Mouse (Mus musculus) E14TG2a.4 (cell line): ENCODE results near the gene Nucks1.
"Not testable (repeated sequence)": the region's sequence is repeated elsewhere in the genome, so short reads cannot be mapped to it uniquely, and the experiment has no call there.

ENCODE experiments used
- H3K27me3 ChIP-seq: 2 replicates; pipeline ENCODE4 v1.6.1; 2014; ENCODE audit warnings: low read length, control low read depth; ENCODE audit not compliant: insufficient read depth
- H3K36me3 ChIP-seq: 2 replicates; pipeline ENCODE4 v1.6.1; 2014; ENCODE audit warnings: low read length, control low read depth; ENCODE audit not compliant: insufficient read depth
- H3K4me1 ChIP-seq: replicated peaks from 2 replicates; pipeline ENCODE4 v1.6.1; 2014; ENCODE audit warnings: low read depth, low read length, control low read depth
- H3K4me3 ChIP-seq: replicated peaks from 2 replicates; pipeline ENCODE4 v1.5.1; 2014; ENCODE audit warnings: mild to moderate bottlenecking, low read length
- H3K9me3 ChIP-seq: 2 replicates; pipeline ENCODE4 v1.6.1; 2014; ENCODE audit warnings: low read length, control low read depth
- CTCF ChIP-seq: conservative IDR thresholded peaks from 2 replicates; pipeline ENCODE4 v1.5.1; 2014; ENCODE audit warnings: low read length
- NANOG ChIP-seq: IDR thresholded peaks from 2 replicates; pipeline ENCODE4 v1.6.1; 2014; ENCODE audit warnings: borderline replicate concordance, low read length, mixed read lengths
- POU5F1 ChIP-seq: IDR thresholded peaks from 2 replicates; pipeline ENCODE4 v1.6.1; 2014; ENCODE audit warnings: low read length, borderline replicate concordance

Nucks1 gene

DNA sequence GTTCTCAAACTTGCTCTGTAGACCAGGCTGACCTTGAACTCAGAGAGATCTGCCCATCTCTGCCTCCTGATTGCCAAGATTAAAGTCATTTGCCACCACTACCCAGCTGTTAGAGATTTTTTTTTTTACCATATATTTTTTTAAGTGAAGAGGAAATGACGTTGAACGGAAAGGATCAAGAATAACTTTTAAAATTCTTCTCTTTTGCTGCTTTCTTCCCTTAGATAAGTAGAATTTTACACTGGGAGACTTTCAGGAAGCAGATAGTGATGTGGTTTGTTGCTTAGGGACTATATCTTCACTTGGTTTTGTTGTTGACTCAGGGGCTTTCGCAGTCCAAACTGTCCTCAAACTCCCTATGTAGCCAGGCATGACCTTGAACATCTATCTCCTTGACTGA lies 1.9 kb upstream of the Nucks1 start:
- Histone ChIP-seq H3K27me3 (no peaks in the 10 kb centered on the region), H3K36me3 (peaks cover 7% of the 10 kb centered on the region), H3K4me1 (peaks cover 59% of the 10 kb centered on the region), H3K4me3 (no peak overlapping the region), H3K9me3 (no peaks in the 10 kb centered on the region)
- TF ChIP-seq POU5F1, result no peak
- TF ChIP-seq CTCF, result no peak
- TF ChIP-seq NANOG, result no peak

DNA sequence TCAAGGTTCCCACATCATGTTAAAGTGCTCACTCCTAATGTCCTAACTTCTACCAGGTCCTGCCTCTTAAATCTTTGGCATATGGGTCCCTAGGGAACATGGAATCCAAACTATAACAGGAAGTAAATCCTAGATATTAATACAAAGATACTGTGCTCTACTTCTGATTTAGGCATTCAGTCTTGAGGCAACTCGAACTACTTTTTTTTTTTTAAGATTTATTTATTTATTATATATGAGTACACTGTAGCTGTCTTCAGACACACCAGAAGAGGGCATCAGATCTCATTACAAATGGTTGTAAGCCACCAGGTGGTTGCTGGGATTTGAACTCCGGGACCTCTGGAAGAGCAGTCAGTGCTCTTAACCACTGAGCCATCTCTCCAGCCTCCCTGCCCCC lies 1.1 kb upstream of the Nucks1 start:
- H3K4me3 ChIP-seq, H3K9me3 ChIP-seq, H3K27me3 ChIP-seq: not testable (repeated sequence)
- Histone ChIP-seq H3K36me3 (peaks cover 12% of the 10 kb centered on the region), H3K4me1 (peaks cover 60% of the 10 kb centered on the region)

DNA sequence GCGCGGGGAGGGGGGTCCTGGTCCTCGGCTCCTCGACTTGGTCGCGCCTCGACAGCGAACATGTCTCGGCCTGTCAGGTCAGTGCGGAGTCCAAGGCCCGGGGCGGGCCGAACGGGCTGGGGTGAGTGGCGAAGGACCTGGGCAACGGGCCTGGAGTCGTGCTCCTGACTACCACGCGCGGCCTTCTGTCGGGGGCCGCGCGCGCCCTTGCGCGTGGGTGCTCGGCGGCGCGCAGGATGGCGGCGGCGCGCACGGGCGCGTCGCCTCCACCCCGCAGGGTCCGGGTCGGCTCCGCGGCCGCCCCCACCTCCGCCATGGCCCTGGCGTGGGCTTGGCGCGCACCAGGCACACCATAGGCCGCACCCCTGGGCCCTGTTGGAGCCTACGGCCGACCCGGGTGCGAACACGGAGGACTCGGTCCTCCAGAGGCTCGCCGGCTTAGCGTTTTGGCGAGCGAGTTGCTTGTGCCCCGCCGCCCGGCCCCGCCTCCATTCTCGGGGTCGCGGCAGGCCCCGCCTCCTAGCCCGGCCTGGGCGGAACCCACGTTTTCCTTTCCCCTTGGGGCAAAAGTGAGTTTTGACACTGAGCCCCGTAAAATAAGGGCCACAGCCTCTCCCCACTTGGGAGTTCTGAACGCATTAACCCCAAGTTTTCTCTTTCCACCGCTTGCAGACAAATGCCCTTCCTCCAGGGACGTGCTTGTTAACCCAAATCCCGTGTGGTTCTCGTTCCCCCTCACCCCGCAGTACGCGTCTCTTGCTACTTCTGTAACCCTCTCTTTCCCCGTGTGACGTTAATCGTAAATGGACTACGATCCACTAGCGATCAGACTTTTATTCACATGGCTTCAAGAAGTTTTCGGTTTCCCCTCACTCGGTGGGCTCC lies 582 bp downstream of the Nucks1 start:
- TF ChIP-seq CTCF (no peak), NANOG (no peak), POU5F1 (no peak)
- H3K27me3 ChIP-seq, result no peaks in the 10 kb centered on the region
- peaks cover 28% of the 10 kb centered on the region for H3K36me3 ChIP-seq
- no peaks in the 10 kb centered on the region for H3K9me3 ChIP-seq
- H3K4me3 ChIP-seq, result peak overlapping the region; percentile 92
- H3K4me1 ChIP-seq, result peaks cover 65% of the 10 kb centered on the region

DNA sequence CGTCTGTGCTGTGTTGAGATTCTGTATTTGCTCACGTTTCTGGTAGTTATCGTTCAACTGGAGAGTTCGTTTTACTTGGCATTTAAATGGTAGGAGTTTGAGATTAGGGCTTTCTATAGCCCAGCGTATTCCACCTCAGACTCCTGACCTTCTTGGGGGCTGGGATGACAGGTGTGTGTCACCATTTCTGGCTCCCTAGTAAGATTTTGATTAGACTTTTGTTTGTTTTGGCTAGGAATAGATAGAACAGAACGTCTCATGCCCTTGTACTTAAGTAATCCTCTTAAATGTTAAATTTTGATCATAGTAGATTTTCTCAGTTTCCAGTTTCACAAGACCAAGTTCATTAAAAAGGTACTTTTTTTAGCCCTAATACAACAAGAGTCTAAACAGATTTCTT lies 7.3 kb downstream of the Nucks1 start:
- Histone ChIP-seq H3K27me3 (no peaks in the 10 kb centered on the region), H3K4me1 (peaks cover 73% of the 10 kb centered on the region), H3K9me3 (no peaks in the 10 kb centered on the region), H3K4me3 (no peak overlapping the region), H3K36me3 (peaks cover 92% of the 10 kb centered on the region)
- TF ChIP-seq CTCF (no peak), NANOG (no peak), POU5F1 (no peak)

DNA sequence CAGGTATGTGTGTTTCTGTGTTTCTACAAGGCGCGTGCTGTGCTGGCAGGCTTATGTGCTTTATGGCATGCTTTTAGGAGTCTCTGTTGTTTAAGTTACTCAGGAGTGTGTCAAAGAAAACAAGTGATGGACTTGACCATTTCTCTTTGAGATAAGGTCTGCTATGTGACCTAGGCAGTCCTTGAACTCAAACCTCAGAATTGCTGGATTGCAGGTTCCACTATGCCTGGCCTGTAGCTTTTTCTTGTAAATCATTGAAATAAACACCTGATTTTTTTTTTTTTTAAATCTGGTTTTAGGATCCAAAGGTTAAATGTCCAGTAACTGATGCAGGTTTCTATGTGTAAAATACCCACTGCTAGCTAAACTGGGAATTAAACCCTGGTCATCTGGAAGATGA lies 8.7 kb downstream of the Nucks1 start:
- no peak for TF ChIP-seq NANOG
- no peak for TF ChIP-seq POU5F1
- TF ChIP-seq CTCF, result no peak
- H3K36me3 ChIP-seq, result peaks cover 98% of the 10 kb centered on the region
- H3K9me3 ChIP-seq, result no peaks in the 10 kb centered on the region
- H3K4me3 ChIP-seq, result no peak overlapping the region
- H3K4me1 ChIP-seq, result peaks cover 62% of the 10 kb centered on the region
- H3K27me3 ChIP-seq, result no peaks in the 10 kb centered on the region

DNA sequence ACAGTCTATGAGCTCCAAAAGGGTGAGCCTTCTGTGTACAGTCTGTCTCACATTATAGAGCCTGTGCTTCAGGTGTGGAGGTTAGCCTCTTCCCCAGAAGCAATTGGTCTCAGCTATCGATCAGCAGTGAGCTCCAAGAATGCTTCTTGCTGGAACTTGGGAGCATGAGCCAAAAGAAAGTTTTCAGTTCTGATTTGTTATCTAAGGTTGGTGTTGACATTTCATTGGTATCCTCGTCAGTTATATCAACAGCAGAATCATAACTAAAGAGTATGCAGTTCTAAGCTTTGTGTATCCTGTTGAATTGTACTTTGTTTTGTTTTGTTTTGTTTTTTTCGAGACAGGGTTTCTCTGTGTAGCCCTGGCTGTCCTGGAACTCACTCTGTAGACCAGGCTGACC lies 11.8 kb downstream of the Nucks1 start:
- Histone ChIP-seq H3K36me3 (peaks cover 100% of the 10 kb centered on the region), H3K9me3 (no peaks in the 10 kb centered on the region), H3K4me1 (peaks cover 36% of the 10 kb centered on the region), H3K4me3 (no peak overlapping the region), H3K27me3 (no peaks in the 10 kb centered on the region)
- TF ChIP-seq NANOG (no peak), POU5F1 (no peak), CTCF (no peak; the same call in 1 of the 2 replicates)

DNA sequence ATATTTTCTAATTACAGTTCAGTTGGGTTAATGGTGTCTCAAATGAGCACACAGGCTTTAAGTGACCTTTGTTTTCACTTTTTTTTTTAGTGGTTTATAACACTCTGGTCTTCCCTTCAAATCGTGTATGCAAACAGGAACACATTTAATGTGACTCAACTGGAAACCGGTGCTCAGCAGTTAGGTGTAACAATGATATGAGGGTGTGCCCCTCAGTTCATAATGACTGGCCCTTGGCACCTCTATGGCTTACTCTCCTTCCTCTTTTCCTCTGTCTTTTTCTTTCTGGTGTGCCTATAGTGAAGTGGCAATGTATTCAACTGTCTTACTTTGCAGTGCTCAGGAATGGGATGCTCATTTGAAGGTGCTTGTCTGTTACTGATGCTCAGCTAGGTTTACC lies 23.1 kb downstream of the Nucks1 start:
- TF ChIP-seq NANOG (no peak), POU5F1 (no peak), CTCF (no peak)
- Histone ChIP-seq H3K36me3 (peaks cover 98% of the 10 kb centered on the region), H3K9me3 (no peaks in the 10 kb centered on the region), H3K4me1 (peaks cover 40% of the 10 kb centered on the region), H3K4me3 (no peak overlapping the region), H3K27me3 (no peaks in the 10 kb centered on the region)

DNA sequence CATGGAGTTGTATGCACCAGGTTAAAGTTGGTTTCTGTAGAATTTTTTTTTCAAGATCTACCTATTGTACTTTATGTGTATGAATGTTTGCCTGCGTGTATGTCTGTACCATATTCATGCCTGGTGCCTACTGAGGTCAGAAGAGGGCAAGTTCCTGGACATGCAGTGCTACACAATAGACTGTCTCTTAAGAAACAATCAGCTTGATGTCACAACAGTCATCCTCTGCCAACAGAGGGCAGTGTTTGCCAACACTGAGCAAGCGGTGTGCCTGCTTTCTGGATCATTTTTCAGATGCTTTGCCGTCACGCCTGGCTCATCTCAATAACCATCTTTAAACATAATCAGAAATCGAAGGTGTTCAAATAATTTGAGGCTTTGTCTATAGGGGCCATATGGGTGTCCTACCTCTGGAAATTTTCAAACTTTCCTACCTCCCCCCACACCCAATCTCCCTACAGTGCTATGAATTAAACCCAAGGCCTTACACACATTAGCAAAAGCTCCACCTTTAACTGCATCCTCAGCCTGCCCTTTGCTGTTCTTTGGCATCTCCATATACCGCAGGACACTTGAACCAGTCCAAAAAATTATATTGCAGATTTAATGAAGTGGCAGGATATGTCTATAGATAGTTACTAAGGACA lies 27.4 kb downstream of the Nucks1 start:
- Histone ChIP-seq H3K36me3 (peaks cover 75% of the 10 kb centered on the region), H3K9me3 (no peaks in the 10 kb centered on the region), H3K4me3 (no peak overlapping the region), H3K27me3 (no peaks in the 10 kb centered on the region), H3K4me1 (peaks cover 56% of the 10 kb centered on the region)
- TF ChIP-seq NANOG (no peak), CTCF (peak; percentile 45)

DNA sequence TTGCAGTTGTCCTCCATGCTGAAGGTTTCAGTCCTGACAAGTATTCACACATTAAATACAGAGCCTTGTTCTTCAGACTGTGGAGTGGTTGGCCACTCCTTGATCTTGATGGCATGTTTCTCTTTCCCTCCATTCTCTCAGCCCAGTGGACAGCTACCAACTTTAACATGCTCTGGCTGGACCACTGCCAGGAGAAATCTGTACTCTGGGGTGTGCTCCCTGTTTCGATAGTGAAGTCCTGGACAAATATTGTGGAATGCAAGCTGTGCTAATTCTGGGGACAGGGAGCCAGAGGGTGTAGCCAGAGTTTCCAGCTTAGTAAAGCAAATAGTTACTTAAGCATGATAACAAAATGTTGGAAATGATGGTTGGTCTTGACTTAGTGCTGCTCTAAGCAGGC lies 28.5 kb downstream of the Nucks1 start:
- H3K9me3 ChIP-seq, result no peaks in the 10 kb centered on the region
- H3K27me3 ChIP-seq, result no peaks in the 10 kb centered on the region
- TF ChIP-seq POU5F1 (no peak), CTCF (no peak), NANOG (no peak)
- peaks cover 61% of the 10 kb centered on the region for H3K4me1 ChIP-seq
- H3K36me3 ChIP-seq, result peaks cover 64% of the 10 kb centered on the region
- H3K4me3 ChIP-seq, result no peak overlapping the region
